Mouse (Mus musculus) kidney, adult 2 months (tissue): ENCODE data around the gene Wnt7b.

Experiments used
- CTCF ChIP-seq: fragments of 200-500 bp; conservative IDR thresholded peaks from 2 replicates; pipeline ENCODE4 v1.5.1; 2011; ENCODE audit warnings: low read depth, mild to moderate bottlenecking, control low read depth, low read length, moderate library complexity, mixed read lengths; ENCODE audit not compliant: insufficient read depth, insufficient read length
- POLR2A ChIP-seq: fragments of 200-500 bp; IDR thresholded peaks from one replicate; pipeline ENCODE4 v1.6.1; 2011; ENCODE audit warnings: low read depth, low read length, control low read depth

DNA sequence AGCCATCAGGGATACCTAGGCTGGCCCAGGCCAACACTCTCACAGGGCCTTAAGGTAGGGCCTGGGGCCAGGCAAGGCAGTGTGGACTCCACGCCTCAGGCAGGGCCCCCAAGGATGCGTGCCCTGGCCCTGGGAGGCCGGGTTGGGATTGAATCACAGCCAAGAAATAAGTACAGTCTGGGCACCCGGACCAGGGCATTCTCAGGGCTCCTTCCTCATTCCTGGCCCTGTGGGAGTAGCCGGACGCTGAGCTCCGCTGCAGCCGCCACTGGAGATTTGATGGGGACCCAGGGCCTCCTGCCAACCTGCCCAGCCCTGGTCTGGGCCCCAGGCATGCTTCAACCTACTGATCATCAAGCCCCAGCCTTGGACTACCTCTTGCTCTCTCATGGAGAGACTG, 48.1 kb downstream of the Wnt7b start:
- no peak for TF ChIP-seq CTCF
- no peak for TF ChIP-seq POLR2A
